Mouse (Mus musculus): ENCODE results near the gene Ankrd27.

GRCm38 (mm10) chr7:35537562-35537961 is 48.5 kb upstream of the Ankrd27 start, which contains the start of gene Tdrd12:
- TF ChIP-seq GATA1 (IDR thresholded peaks at IDR 0.05; ENCODE audit: low read length) = no peak
- no peak for TF ChIP-seq TAL1 (IDR thresholded peaks at IDR 0.05; ENCODE audit: low read length)
